Mouse (Mus musculus) hindbrain, embryonic 12.5 days (tissue): ENCODE results near the gene Megf11. TPM values are rescaled to one million over a fixed set of nuclear protein-coding genes. Genes with fewer than 3 reads are reported as not detected.

Experiments used
- ATAC-seq: fragments of 200-750 bp; cut with Nextera tagmentation; 2 replicates; pipeline ENCODE4 v1.8.0; 2017; ENCODE audit warnings: moderate TSS enrichment; ENCODE audit not compliant: low FRiP score
- H3K27ac ChIP-seq: fragments of 300-500 bp; sonication (generic); 2 replicates; pipeline ENCODE4 v1.5.1; 2016; ENCODE audit warnings: mild to moderate bottlenecking
- H3K27me3 ChIP-seq: fragments of 300-500 bp; sonication (generic); 2 replicates; pipeline ENCODE4 v1.6.1; 2016; ENCODE audit warnings: mild to moderate bottlenecking
- H3K36me3 ChIP-seq: fragments of 300-500 bp; sonication (generic); 2 replicates; pipeline ENCODE4 v1.6.1; 2016; ENCODE audit warnings: mild to moderate bottlenecking
- H3K4me1 ChIP-seq: fragments of 300-500 bp; sonication (generic); 2 replicates; pipeline ENCODE4 v1.6.1; 2016
- H3K4me2 ChIP-seq: fragments of 300-500 bp; sonication (generic); replicated peaks from 2 replicates; pipeline ENCODE4 v1.6.1; 2016; ENCODE audit warnings: mild to moderate bottlenecking
- H3K4me3 ChIP-seq: fragments of 300-500 bp; sonication (generic); 2 replicates; pipeline ENCODE4 v1.5.1; 2016; ENCODE audit warnings: mild to moderate bottlenecking
- H3K9ac ChIP-seq: fragments of 300-500 bp; sonication (generic); 2 replicates; pipeline ENCODE4 v1.6.1; 2016; ENCODE audit warnings: mild to moderate bottlenecking, moderate library complexity
- H3K9me3 ChIP-seq: fragments of 300-500 bp; sonication (generic); replicated peaks from 2 replicates; pipeline ENCODE4 v1.6.1; 2016; ENCODE audit warnings: mild to moderate bottlenecking
- WGBS: fragments of 180-500 bp; shearing (Covaris S2); methylation state at CpG from one replicate; pipeline ENCODE4 v1.1.7; 2016; 5-methylcytosine and 5-hydroxymethylcytosine counted together
- polyA plus RNA-seq: library from polyadenylated mRNA; unstranded; fragments of >200 nt; fragmentation: Nextera tagmentation; extraction: Ambion mirVana; gene quantifications from 2 replicates; pipeline ENCODE4 v1.2.1, GENCODE M21; 2016

The Megf11 gene
- polyA plus RNA-seq, 1 experiment from 2014 or later = 8.0 TPM

GRCm38 (mm10) chr9:64629802-64630201 lies 244.4 kb downstream of the Megf11 start:
- Histone ChIP-seq H3K36me3 (no peaks in the 10 kb centered on the region), H3K9ac (no peak overlapping the region), H3K27ac (no peak overlapping the region), H3K4me1 (no peaks in the 10 kb centered on the region; the same call in 1 of the 2 replicates), H3K9me3 (no peaks in the 10 kb centered on the region), H3K4me2 (no peak overlapping the region), H3K4me3 (no peak overlapping the region), H3K27me3 (0 out of 2 replicates have a peak, but pooled peaks cover 4% of the 10 kb centered on the region)
- ATAC-seq = no peak
- 42% methylated on average over 1 of the region's 1 CpGs for WGBS

GRCm38 (mm10) chr9:64633169-64633568 lies 247.7 kb downstream of the Megf11 start:
- H3K9ac ChIP-seq = no peak overlapping the region
- peaks cover 20% of the 10 kb centered on the region; the same call in 1 of the 2 replicates for H3K27me3 ChIP-seq
- WGBS = 90% methylated on average over 3 of the region's 3 CpGs
- no peaks in the 10 kb centered on the region for H3K36me3 ChIP-seq
- H3K4me3 ChIP-seq = no peak overlapping the region
- H3K9me3 ChIP-seq = no peaks in the 10 kb centered on the region
- no peak for ATAC-seq
- H3K4me1 ChIP-seq = peaks cover 17% of the 10 kb centered on the region
- H3K4me2 ChIP-seq = no peak overlapping the region
- no peak overlapping the region for H3K27ac ChIP-seq

DNA sequence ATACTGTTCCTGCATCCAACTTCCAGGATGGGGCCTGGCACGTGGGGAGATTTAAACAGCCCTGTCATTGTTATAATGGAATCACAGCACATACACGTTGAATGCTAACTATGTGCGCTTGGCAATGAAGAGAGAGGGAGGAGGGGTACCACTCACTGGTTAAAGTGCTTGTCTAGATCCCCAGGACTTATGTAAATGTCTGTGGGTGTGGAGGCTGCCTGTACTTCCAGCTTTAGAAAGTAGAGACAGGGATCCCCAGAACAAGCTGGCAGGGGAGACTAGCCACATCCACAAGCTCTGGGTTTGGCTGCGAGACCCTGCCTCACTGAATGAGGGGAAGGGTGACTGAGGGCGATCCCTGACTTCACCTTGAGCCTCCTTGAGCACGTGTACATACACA lies 250.7 kb downstream of the Megf11 start:
- H3K27me3 ChIP-seq = peaks cover 26% of the 10 kb centered on the region; the same call in 1 of the 2 replicates
- no peak overlapping the region for H3K27ac ChIP-seq
- no peak overlapping the region for H3K4me3 ChIP-seq
- WGBS = 58% methylated on average over 6 of the region's 6 CpGs
- no peak for ATAC-seq
- H3K4me1 ChIP-seq = peaks cover 25% of the 10 kb centered on the region
- H3K9me3 ChIP-seq = no peaks in the 10 kb centered on the region
- H3K9ac ChIP-seq = no peak overlapping the region
- H3K36me3 ChIP-seq = no peaks in the 10 kb centered on the region
- H3K4me2 ChIP-seq = no peak overlapping the region

DNA sequence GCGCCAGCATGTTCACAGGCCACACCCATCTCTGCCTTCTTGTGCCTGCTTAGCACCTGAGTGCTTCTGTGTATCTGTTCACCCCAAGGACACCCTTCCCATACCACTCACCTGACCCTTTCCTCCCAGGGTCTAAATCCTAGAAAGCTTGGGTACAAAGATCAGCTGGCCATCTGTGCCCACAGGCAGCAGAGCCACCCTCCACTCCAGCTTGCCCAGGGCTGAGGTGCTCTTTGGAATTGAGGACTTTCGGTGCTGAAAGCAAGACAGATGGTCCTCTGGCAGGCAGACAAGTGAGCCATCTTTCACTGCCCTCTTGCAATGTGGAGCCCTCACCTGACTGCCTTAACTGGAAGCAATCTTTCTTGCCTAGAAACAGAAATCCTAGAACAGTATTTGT lies 251.5 kb downstream of the Megf11 start:
- Histone ChIP-seq H3K4me1 (peaks cover 25% of the 10 kb centered on the region), H3K36me3 (no peaks in the 10 kb centered on the region), H3K9me3 (no peaks in the 10 kb centered on the region), H3K27ac (no peak overlapping the region), H3K4me3 (no peak overlapping the region), H3K9ac (no peak overlapping the region), H3K27me3 (peaks cover 26% of the 10 kb centered on the region; the same call in 1 of the 2 replicates), H3K4me2 (no peak overlapping the region)
- 82% methylated on average over 2 of the region's 2 CpGs for WGBS
- ATAC-seq = no peak

DNA sequence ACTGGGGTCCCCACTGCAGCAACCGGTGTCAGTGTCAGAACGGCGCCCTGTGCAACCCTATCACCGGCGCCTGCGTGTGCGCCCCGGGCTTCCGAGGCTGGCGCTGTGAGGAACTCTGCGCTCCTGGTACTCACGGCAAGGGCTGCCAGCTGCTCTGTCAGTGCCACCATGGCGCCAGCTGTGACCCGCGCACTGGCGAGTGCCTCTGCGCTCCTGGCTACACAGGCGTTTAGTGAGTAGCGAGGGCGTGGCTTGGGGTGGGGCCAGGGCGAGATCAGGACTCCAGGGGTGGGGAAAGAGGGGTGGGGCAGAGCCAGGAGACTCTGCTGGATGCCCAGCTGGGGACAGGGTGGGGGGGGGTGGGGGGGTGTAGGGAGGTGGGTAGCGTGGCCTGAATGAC lies 252.8 kb downstream of the Megf11 start:
- Histone ChIP-seq H3K4me3 (no peak overlapping the region), H3K36me3 (no peaks in the 10 kb centered on the region), H3K4me2 (peak overlapping the region; percentile 48), H3K27me3 (peaks cover 31% of the 10 kb centered on the region; the same call in 1 of the 2 replicates), H3K9me3 (no peaks in the 10 kb centered on the region), H3K9ac (no peak overlapping the region), H3K27ac (no peak overlapping the region), H3K4me1 (peaks cover 25% of the 10 kb centered on the region)
- ATAC-seq = peak; percentile 48; the same call in 1 of the 2 replicates
- 3% methylated on average over 22 of the region's 22 CpGs for WGBS

DNA sequence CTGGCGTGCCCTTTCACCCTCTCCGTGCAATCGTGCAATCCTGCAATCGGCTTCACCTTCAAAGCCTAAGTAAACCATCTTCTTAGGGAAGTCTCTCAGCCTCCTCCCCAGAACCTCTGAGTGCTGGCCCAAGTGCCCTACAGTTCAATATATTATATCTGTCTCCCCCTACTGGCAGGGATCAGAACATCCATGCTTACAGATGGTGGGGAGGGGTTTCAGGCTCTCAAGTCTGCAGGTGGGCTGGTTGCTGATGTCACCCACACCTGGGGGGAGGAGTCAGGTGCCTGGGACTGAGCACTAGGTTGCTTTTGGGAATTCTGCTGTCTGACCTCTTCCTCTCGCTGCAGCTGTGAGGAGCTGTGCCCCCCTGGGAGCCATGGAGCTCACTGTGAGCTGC lies 254.2 kb downstream of the Megf11 start:
- Histone ChIP-seq H3K4me3 (no peak overlapping the region), H3K9me3 (no peaks in the 10 kb centered on the region), H3K4me1 (peaks cover 29% of the 10 kb centered on the region), H3K9ac (no peak overlapping the region), H3K4me2 (no peak overlapping the region), H3K27ac (no peak overlapping the region), H3K27me3 (peaks cover 31% of the 10 kb centered on the region; the same call in 1 of the 2 replicates), H3K36me3 (no peaks in the 10 kb centered on the region)
- 0 out of 2 replicates have a peak, but pooled peaks have one; percentile 43 for ATAC-seq
- WGBS = 14% methylated on average over 5 of the region's 5 CpGs

DNA sequence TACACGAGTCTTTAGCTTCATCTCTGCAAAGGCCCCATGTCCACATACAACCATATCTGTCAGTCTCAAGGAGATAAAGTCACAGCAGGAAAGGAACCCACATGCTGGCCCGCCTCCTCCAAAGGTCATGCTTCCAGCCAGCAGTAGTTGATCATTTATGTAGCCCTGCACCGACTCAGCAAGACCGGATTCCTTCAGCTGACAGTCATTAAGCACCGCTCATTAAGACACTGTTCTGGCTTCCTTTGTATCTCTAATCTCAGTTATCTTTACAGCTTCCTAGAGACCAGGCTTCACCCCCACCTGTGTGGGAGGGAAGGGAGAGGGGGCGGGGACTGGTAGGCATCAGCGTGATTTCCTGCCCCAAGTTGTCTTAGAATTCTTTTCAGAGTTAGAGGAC lies 258.7 kb downstream of the Megf11 start:
- H3K27me3 ChIP-seq = 0 out of 2 replicates have a peak, but pooled peaks cover 12% of the 10 kb centered on the region
- no peak overlapping the region for H3K27ac ChIP-seq
- no peaks in the 10 kb centered on the region for H3K9me3 ChIP-seq
- 37% methylated on average over 7 of the region's 7 CpGs for WGBS
- 0 out of 2 replicates have a peak, but pooled peaks cover 4% of the 10 kb centered on the region for H3K4me1 ChIP-seq
- H3K9ac ChIP-seq = no peak overlapping the region
- no peak overlapping the region for H3K4me2 ChIP-seq
- ATAC-seq = no peak
- H3K4me3 ChIP-seq = no peak overlapping the region
- H3K36me3 ChIP-seq = no peaks in the 10 kb centered on the region

- Histone ChIP-seq H3K36me3 (no peaks in the 10 kb centered on the region), H3K4me2 (no peak overlapping the region), H3K9ac (no peak overlapping the region), H3K9me3 (no peaks in the 10 kb centered on the region), H3K4me1 (0 out of 2 replicates have a peak, but pooled peaks cover 4% of the 10 kb centered on the region), H3K27ac (no peak overlapping the region), H3K27me3 (0 out of 2 replicates have a peak, but pooled peaks cover 9% of the 10 kb centered on the region), H3K4me3 (no peak overlapping the region)
- WGBS = 90% methylated on average over 3 of the region's 3 CpGs
- ATAC-seq = no peak
These were observed 260.0 kb downstream of the Megf11 start for GRCm38 (mm10) chr9:64645462-64645861.

DNA sequence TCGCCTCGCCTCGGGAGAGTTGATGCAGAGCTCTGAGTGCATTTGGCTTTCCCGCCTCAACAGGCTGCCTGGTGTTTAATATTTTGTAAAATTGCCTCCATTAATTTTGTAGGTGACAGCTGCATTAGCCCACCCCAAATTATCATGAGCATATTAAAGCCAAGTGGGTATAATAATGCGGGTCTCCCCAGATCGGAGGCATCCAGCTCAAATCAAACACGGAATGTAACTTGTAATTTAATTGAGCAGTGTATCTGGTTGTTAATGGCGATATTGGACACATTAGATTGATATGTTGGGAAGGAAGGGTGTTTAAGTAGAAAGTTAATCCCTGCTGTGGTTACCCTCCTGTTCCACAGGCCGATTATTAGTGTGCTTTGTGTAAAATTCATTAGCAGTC lies 264.0 kb downstream of the Megf11 start:
- Histone ChIP-seq H3K4me2 (no peak overlapping the region), H3K9me3 (no peaks in the 10 kb centered on the region), H3K4me1 (peaks cover 4% of the 10 kb centered on the region; the same call in 1 of the 2 replicates), H3K4me3 (no peak overlapping the region), H3K27me3 (peaks cover 3% of the 10 kb centered on the region; the same call in 1 of the 2 replicates), H3K27ac (no peak overlapping the region), H3K9ac (no peak overlapping the region), H3K36me3 (no peaks in the 10 kb centered on the region)
- ATAC-seq = no peak
- 60% methylated on average over 9 of the region's 9 CpGs for WGBS

- Histone ChIP-seq H3K27ac (peak overlapping the region; percentile 35; the same call in 1 of the 2 replicates), H3K36me3 (no peaks in the 10 kb centered on the region), H3K27me3 (peaks cover 3% of the 10 kb centered on the region; the same call in 1 of the 2 replicates), H3K4me3 (no peak overlapping the region), H3K4me2 (no peak overlapping the region), H3K9me3 (no peaks in the 10 kb centered on the region), H3K4me1 (peaks cover 7% of the 10 kb centered on the region; the same call in 1 of the 2 replicates), H3K9ac (no peak overlapping the region)
- ATAC-seq = no peak
- WGBS = 8% methylated on average over 2 of the region's 2 CpGs
These were observed 264.5 kb downstream of the Megf11 start for GRCm38 (mm10) chr9:64649892-64650291.

DNA sequence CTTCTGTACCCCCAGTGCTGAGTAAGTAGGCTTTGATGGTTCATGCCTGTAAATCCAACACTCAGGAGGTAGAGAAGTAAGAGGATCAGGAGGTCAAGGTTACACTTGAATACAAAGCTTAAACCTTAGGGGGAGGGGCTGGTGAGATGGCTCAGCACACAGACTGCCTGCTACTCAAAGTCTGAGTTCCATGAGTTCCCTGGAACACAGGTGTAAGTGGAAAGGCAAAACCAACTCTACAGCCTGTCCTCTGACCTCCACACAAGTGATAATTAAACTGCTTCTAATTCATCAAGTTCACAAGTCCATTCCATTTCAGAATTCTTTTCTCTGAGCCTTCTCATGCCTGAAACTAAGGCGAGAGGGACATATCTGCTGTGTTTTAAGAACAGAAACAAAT lies 265.8 kb downstream of the Megf11 start:
- Histone ChIP-seq H3K4me1 (peaks cover 7% of the 10 kb centered on the region; the same call in 1 of the 2 replicates), H3K4me3 (no peak overlapping the region)
- 80% methylated on average over 1 of the region's 1 CpGs for WGBS

DNA sequence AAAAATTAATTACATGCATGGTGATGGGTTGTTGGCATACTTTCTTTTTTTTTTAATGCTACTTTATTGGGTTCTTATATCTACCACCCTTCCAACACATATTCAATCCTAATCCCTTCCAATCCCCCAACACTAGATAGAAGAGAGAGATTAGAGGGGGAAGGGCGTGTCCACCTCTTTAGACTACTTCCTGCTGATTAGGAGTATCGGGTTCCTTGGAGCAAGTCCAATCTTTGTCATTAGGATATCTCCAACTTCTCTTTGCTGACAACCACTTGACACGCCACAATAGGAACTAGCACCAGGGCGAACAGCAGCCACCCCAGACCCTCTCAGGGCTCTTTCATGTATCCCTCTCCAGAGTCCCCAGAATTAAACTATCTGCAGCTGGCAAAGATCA lies 266.3 kb downstream of the Megf11 start:
- 72% methylated on average over 4 of the region's 4 CpGs for WGBS
- H3K36me3 ChIP-seq = no peaks in the 10 kb centered on the region
- H3K27me3 ChIP-seq = peaks cover 3% of the 10 kb centered on the region; the same call in 1 of the 2 replicates
- H3K9me3 ChIP-seq = no peaks in the 10 kb centered on the region
- no peak overlapping the region for H3K4me3 ChIP-seq
- no peak overlapping the region for H3K9ac ChIP-seq
- no peak overlapping the region for H3K27ac ChIP-seq
- H3K4me1 ChIP-seq = peaks cover 7% of the 10 kb centered on the region; the same call in 1 of the 2 replicates
- ATAC-seq = no peak
- H3K4me2 ChIP-seq = no peak overlapping the region

More for the DNA sequence above, 265.8 kb downstream of the Megf11 start:
- H3K27me3 ChIP-seq = peaks cover 3% of the 10 kb centered on the region; the same call in 1 of the 2 replicates
- H3K9ac ChIP-seq = no peak overlapping the region
- no peaks in the 10 kb centered on the region for H3K36me3 ChIP-seq
- no peak overlapping the region for H3K27ac ChIP-seq
- no peaks in the 10 kb centered on the region for H3K9me3 ChIP-seq
- no peak overlapping the region for H3K4me2 ChIP-seq
- ATAC-seq = no peak

- Histone ChIP-seq H3K36me3 (no peaks in the 10 kb centered on the region), H3K27me3 (peaks cover 3% of the 10 kb centered on the region; the same call in 1 of the 2 replicates), H3K9ac (no peak overlapping the region), H3K9me3 (no peaks in the 10 kb centered on the region), H3K27ac (no peak overlapping the region), H3K4me1 (peaks cover 7% of the 10 kb centered on the region; the same call in 1 of the 2 replicates), H3K4me2 (no peak overlapping the region), H3K4me3 (no peak overlapping the region)
- ATAC-seq = no peak
- 59% methylated on average over 2 of the region's 2 CpGs for WGBS
These were observed 266.7 kb downstream of the Megf11 start for GRCm38 (mm10) chr9:64652138-64652537.
